Mouse (Mus musculus) small intestine, adult 2 months (tissue): ENCODE data around the gene Mllt6.

Experiments
- CTCF ChIP-seq: fragments of 200-500 bp; IDR thresholded peaks from 2 replicates; pipeline ENCODE4 v1.5.1; 2012; ENCODE audit warnings: low read depth, mild to moderate bottlenecking, control low read depth, inconsistent platforms, low read length, moderate library complexity, mixed read lengths; ENCODE audit not compliant: insufficient replicate concordance, insufficient read length; ENCODE audit errors: extremely low read depth
- POLR2A ChIP-seq: fragments of 200-500 bp; IDR thresholded peaks from 2 replicates; pipeline ENCODE4 v1.6.1; 2012; ENCODE audit warnings: low read depth, mild to moderate bottlenecking, control low read depth, inconsistent platforms, low read length, moderate library complexity

GRCm38 (mm10) chr11:97716021-97716420 is 52.8 kb downstream of the Mllt6 start:
- no peak for TF ChIP-seq POLR2A
- no peak for TF ChIP-seq CTCF
